Mouse (Mus musculus) heart, postnatal 14 days (tissue): ENCODE data around the gene Ifitm6. TPM values are rescaled to one million over a fixed set of nuclear protein-coding genes. Genes with fewer than 3 reads are reported as not detected.
A peak's percentile ranks its signal among the peaks of the same experiment; 100 is the strongest.
"Not testable (repeated sequence)": the region's sequence is repeated elsewhere in the genome, so short reads cannot be mapped to it uniquely, and the experiment has no call there.

Experiments
- DNase-seq, 2 experiments: peaks; one replicate each; pipeline ENCODE4 v3.0.0; 2021 to 2022
- intact Hi-C: fragments of 180-260 bp; cut with DNase I; formaldehyde crosslinking; loops from one replicate; pipeline ENCODE4 v1.15.1; 2025
- total RNA-seq, 2 experiments: library from RNA; stranded (reverse); gene quantifications; 2 replicates each; pipeline ENCODE4 v1.2.3; 2021

Gene Ifitm6
- total RNA-seq, 2 experiments from 2014 or later, result 0.34 to 1.1 TPM

DNA sequence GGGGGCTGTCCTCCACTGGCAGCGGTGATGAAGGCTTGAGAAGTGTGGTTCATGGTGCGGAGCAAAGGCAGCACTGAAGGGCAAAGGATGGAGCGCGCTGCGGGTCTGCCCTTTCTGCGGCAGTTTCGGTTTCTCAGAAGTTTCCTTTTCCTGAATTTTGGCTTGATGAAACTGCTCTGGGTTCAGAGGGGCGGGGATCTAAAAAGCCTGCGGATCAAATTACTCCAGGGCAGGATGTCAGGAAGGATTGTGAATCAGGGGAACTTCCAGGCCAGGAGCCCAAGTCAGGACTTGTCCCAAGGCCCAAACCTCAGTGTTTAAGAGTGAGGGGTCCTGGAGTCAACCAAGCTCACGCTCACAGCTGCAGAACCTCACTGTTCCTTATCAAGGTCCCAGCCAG lies 7.1 kb downstream of the Ifitm6 start, which contains the start of gene Ifitm3:
Gene Ifitm3, minus strand, starts transcription at position 178 of the 400 bp plus-strand sequence.
- DNase-seq, result peak; percentile 59
- intact Hi-C loops, result no loop called here

DNA sequence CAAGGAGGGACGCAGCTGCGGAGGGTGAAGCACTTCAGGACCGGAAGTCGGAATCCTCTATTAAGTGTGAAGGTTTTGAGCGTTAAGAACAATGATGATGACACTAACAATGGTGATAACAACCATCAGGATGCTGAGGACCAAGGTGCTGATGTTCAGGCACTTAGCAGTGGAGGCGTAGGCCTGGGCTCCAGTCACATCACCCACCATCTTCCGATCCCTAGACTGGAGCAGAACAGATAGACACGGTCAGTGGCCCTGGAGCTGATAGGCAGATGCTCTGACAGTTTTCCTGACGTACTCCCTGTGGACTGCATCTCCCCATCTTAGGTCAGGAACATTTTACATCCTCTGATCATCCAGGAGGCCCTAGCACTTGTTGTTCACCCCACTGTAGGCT lies 8.1 kb downstream of the Ifitm6 start:
- intact Hi-C loops, result loop anchor here (1.0 to 5.0 kb wide), 5 partner anchors 37 to 167 kb away; no protein-coding TSS in a partner anchor
- peak in 1 of 2 experiments; percentile 10 for DNase-seq

DNA sequence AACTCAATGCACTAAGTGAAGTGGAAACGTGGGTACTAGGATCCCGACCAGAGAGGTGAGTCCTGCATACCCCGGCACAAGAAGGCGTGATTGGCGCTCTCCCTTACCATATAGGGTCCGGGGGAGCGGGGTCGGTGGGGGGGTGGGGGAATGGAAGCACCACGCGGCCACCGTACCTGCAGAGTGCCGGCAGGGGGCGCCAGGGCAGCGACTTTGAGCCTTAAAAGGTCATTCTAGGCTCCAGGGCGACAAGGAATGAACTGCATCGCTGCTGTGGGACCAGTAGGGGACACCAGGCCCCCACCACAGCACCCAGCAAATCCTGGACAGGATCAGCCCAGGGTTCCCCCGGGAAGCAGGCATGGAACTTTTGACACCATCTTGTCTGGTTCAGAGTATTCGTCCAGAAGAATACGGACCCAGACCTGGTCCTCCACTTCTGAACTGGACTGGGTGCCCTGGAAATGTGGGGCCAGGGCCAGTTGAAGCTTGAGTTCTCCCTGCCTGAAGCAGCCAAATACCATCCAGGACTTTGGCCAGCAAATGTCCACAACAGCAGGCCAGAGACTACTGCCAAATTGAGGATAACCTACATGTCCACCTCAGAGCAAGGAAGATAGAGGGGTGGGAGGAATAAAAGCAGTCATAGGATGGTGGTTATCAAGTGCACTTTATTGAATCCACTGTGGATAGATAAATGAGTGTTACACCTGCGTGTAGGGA lies 8.6 kb downstream of the Ifitm6 start:
- DNase-seq, result peak; percentile 86 to 90
- intact Hi-C loops, result loop anchor here (1.0 to 5.0 kb wide), 5 partner anchors 37 to 168 kb away; no protein-coding TSS in a partner anchor

DNA sequence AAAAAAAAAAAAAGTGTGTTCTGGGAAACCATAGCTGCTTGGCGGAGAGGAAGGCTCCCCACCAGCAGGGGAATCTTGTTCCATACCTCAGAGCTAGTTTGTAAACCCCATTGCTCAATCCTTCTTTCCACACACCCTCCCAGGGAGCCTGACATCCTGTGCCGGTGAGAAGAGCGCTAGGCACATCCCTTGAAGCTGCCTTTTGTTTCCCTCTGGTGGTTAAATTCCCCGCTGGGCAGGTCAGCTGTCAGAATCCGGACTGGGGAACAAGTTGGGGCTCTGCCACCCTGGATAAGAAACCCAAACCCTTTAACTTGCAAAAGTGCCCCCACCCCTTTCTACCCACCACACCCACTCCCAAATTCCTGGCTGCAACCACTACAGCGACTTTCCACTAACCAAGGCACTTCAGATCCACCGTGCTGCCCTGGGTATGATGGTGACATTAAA lies 9.4 kb downstream of the Ifitm6 start:
- intact Hi-C loops, result loop anchor here (2.0 to 5.0 kb wide), 4 partner anchors 36 to 168 kb away; no protein-coding TSS in a partner anchor
- DNase-seq, result peak; percentile 35 to 42

DNA sequence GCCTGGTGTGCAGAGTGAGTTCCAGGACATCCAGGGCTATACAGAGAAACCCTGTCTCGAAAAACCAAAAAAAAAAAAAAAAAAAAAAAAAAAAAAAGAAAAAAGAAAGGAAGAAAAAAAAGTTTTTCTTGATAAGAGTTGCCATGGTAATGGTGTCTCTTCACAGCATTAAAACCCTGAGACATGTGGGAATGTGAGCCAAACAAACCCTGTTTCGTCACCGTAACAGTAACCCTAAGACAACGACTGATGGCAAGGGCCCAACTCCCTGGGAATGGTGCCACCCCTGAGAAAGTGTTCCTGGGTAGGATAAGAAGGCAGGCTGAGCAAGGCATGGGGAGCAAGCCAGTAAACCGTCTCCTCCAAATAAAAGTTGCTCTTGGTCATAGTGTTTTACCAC lies 10.8 kb downstream of the Ifitm6 start:
- intact Hi-C loops, result loop anchor here (5.0 kb wide), 1 partner anchor 35 kb away; no protein-coding TSS in a partner anchor
- DNase-seq, result peak in 1 of 2 experiments; percentile 22

DNA sequence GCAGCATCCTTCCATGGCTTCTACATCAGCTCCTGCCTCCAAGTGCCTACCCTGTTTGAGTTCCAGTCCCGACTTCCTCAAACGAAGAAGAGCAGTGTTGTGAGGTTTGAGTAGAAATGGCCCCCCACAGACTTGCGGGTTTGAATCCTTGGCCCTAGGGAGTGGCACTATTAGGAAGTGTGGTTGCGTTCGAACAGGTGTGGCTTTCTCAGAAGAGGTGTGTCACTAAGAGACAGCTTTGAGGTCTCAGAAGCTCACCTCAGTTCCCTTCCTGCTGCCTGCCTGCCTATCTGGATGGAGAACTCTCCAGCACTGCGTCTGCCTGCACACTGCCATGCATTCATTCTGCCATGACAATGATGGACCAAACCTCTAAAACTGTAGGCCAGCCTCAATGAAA lies 11.3 kb downstream of the Ifitm6 start:
- no peak for DNase-seq
- intact Hi-C loops, result loop anchor here (5.0 kb wide), 1 partner anchor 34 kb away; no protein-coding TSS in a partner anchor

DNA sequence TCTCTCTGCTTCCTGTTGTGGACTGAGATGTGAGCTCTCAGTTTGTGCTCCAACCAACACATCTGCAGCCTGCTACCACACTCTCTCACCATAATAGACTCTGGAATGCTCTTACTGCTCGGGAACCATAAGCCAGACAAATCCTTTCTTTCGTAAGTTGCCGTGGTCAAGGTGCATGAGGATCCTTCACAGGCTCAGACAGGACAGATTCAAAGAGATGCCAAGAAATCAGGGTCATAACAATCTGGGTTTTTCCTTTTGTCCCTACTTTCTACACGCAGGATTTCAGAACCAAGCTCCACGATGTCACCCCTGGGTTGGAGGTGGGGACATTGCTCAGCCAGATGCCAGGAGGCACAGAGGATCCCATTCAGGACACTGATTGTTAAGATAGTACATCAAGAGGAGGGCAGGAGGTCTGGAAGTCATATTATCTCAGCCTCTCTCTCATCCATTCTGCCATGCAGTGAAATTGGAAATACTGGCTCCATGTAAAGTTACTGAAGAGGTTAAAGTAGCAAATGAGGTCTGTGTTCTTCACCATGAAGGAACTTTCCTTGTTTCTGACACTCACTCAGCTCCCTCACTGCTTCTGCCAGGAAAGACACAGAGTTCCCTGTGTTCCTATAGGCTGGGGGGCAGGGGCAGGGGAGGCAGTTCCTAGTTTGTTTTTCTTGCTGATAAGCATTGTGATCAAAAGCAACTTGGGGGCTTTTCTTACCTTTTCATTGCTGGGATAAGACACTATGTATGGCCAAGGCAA lies 14.3 kb downstream of the Ifitm6 start:
- intact Hi-C loops, result no loop called here

DNA sequence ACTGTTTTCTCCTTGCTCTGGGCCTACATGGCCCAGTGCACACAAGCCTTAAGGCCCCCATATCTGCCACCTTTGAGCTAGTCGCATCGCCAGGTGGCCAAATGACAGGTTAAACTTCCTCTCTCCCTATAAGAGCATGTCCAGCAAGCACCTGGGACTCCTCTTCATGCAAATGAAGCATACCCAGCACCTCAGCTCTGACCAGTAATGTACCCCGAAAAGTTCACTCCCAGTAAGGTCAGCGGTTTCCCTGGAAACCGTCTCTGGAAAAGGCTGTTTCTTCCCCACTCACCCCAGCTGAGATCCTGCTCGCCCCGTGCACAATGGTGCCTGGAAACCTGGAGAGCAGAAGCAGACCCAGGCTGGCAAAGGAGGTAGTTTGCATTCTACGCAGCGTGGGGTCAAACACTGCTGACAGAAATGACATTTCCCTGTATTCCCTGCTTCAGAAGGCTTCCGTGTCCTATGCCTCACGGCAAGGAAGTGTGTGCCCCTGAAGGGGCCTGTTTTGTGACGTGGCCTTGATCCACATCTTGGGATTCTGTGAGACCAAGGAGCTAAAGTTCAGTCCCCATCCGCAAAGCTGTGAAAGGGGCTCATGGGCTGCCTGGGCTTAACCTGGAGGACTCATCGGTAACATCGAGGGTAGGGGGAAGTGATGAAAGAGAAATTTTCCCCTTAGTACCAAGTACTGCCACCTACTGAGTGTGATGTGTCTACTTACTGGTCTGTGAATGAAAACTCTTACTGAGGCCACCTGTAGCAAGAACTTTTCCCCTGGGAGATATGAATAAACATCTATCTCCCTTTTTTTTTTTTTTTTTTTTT lies 16.6 kb downstream of the Ifitm6 start:
- DNase-seq, result no peak
- intact Hi-C loops, result no loop called here

More for the DNA sequence above, 14.3 kb downstream of the Ifitm6 start:
- no peak for DNase-seq

DNA sequence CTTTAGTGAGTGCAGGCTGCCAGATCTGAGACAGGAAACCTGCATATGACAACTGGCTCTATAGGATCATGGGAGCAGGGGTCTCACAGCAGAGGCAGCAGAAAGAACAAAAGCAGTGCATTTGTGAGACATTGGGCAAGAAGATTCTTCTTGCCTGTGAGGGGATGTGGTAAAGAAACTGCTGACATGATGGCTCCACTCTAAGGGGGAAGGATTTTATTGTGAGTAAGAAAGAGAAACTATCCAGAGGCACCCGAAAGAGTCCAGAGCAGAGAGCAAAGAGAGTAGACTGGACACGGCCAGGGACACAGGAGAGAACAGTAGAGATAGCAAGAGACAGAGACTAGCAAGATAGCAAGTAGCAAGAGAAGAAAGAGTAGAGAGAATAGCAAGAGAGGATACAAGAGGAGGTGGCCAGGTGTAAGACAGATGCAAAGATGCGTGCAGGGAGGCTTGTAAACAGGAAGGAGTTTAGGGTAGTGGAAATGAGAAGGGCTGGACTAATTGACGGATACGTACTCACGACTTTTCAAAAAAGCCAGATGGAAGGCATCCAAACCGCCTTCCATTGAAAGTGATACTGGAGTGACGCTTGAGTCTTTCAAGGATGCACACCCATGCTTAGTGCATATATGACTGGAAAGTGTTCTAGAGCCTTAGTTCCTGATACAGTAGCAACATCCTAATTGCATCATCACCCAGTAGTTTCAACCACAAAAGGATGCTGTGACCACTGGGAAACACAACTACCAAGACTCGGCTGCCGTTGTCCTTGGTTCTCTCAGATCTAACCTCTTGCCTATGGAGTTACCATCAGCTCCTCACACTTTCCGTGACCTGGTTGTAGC lies 18.6 kb downstream of the Ifitm6 start:
- intact Hi-C loops, result no loop called here
- no peak for DNase-seq

DNA sequence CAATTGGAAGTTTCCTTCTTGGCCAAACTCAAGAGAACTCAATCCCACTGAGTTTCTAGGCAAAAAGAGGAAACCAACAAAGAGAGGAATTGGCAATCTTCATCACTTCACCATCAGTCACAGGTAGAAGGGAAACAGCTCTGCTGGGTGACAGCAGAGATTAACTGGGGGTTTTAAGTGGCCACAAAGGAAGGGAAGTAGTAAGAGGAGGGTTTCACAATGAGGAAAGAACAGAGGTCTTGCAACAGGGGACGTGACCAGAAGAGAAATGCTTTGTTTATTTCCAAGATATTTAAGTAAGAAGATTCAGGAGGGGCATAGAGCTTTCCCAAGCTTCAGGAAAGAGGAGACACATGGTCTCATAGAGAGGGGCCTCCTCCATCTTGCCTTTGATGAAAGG lies 19.9 kb downstream of the Ifitm6 start:
- no peak for DNase-seq
- intact Hi-C loops, result no loop called here

DNA sequence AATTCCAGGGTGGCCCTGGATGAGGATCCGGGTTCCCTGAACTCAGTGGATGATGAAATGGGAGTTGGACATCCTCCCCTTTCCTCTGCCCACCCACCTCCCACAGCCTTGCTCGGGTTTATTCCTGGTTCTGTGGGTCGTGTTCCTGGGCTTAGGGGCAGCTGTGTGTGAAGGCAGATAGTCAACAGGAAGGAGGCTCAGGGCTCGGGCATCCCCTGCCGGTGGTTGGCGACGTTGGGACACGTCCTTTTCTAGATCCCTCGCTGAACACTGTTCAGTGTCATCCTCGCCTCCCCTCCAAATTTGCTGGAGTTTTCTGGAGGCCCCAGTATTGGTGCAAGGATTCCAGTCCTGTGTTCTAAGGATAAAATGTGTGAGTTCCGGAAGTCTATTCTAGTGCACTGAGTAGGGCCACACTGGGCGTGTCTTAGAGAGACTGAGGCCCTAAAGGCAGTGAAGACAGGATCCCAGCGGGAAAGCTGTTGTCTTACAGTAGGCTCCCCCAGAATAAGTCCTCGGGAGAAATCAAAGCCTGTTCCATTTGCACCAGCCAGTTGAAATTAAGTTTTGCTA lies 26.5 kb downstream of the Ifitm6 start:
- no peak for DNase-seq
- intact Hi-C loops, result no loop called here

DNA sequence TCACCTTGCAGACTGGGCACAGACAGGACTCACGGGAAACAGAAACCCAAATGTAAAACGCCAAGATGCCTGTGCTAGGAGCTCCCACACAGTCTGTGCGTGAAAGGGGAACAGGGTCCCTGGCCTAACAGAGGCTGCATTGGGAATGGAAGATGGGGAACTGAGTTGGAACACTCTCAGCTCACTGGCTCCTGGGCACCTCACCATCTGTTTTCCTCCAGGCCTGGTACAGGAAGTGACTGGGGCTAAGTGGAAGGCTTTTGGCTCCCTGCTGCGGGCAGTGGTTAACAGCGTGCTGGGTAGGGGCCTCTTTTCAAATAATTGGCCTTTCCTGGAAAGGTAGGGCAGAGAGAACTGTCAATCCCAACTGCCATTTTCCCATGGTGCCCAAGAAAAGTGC lies 27.1 kb downstream of the Ifitm6 start:
- intact Hi-C loops, result no loop called here
- DNase-seq, result no peak

DNA sequence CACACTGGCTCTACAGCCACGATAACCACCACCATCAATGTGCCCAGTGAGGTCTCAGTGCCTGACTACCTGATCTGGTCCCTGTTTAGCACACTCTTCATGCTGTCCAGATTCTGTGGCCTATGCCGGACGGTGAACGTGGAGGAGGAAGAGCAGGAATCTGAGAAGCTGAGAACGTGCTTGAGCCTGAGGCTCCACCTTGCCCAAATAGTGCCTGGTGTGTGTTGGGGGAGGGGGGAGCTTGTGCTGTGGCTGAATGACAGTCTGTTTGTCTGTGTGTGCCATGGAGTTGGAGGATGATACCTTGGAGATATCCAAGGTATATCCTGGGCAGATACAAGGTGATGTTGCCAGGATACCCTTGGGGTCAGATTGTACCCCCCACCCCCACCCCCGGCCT lies 27.5 kb downstream of the Ifitm6 start:
- intact Hi-C loops, result no loop called here

DNA sequence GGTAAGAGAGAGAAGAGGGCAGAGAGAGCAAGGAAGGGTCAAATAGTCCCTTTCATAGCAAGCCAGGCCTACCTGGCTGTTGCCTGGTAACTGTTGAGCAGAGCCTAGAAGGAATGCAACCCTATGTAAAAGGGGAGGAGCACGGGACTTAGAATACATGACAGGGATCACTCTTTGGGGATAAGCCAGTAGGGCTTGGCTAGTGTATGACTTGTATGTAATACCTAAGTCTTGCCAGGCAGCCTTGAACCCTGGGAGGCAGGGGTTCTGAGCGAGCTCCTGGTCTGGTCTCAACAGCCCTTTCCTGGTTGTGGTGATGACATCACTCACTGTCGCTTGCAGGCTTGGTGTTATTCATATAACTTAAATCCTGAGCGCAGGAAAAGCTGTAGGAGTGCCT lies 28.7 kb downstream of the Ifitm6 start:
- intact Hi-C loops, result no loop called here
- DNase-seq, result no peak

More for the DNA sequence above, 27.5 kb downstream of the Ifitm6 start:
- no peak for DNase-seq

DNA sequence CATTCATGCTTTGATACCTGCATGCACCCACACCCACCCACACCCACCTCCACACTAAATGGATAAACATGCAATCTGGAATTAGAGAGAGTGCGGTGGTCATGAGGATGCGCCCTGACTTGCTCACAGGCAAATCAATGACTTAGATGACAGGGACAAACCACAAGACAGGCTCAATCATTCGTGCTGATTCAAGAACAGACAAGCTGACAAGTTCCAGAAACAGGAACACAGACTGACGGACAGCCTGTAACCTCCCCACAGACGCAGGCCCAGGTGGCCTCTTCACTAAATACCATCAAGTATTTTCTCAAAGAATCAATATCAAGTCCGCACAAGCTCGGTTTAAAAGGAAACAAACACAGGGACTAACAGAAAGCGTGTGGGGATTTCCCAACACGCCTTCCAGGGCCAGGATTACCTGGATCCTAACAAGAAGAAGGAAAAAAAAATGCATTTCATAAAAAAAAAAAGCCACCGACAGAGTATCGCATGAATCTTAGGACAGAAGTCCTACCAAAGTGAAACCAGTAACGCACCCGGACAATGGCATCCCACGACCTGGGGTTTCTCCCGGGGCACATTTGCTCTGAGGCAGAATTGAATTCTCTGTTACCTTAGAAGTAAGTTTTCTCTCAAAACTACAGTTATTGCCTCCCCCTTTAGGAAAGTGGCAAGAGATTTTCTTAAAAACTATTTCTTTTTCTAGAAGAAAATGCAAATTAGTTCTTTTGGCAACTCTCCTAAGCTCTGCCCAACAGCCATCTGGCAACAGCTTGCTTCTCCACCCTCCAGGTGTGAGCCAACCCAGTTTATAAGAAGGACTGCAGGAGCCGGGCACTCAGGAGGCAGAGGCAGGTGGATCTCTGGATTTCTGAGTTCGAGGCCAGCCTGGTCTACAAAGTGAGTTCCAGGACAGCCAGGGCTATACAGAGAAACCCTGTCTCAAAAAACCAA lies 30.3 kb downstream of the Ifitm6 start:
- intact Hi-C loops, result no loop called here
- DNase-seq, result no peak

DNA sequence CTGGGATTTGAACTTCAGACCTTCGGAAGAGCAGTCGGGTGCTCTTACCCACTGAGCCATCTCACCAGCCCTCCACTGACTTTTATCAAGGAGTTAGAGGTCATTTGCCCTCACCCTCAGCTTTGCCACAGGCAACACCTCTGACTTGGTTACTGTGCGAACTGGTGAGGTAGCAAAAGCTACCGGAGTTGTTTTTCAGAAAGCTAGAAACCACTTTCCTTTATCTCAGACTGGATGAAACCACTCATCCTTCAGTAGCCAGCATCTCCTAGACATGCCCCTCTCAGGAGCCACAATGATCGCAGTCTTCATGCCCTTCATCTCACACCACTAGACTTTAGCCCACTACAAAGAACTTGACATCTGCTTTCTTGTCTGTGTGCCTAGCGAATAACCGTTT lies 34.8 kb downstream of the Ifitm6 start:
- DNase-seq, result no peak
- intact Hi-C loops, result no loop called here

DNA sequence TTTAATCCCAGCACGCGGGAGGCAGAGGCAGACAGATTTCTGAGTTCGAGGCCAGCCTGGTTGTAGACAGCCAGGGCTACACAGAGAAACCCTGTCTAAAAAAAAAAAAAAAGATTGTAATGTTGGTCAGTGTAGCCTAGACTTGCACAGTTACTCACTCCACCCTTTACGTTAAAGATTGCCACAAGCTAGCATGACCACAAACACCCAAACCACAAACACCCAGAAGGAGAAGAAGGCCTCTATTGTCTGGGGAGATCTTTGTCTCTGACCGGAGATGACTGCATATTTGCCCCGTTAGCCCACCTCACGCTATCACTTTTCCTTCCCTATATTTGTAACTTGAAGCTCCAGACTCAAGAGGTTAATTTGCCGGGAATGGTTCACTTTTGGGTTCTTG lies 36.0 kb downstream of the Ifitm6 start:
- no peak for DNase-seq
- intact Hi-C loops, result no loop called here

DNA sequence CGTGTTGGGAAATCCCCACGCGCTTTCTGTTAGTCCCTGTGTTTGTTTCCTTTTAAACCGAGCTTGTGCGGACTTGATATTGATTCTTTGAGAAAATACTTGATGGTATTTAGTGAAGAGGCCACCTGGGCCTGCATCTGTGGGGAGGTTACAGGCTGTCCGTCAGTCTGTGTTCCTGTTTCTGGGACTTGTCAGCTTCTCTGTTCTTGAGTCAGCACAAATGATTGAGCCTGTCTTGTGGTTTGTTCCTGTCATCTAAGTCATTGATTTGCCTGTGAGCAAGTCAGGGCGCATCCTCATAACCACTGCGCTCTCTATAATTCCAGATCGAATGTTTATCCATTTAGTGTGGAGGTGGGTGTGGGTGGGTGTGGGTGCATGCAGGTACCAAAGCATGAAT lies 41.0 kb downstream of the Ifitm6 start:
- intact Hi-C loops, DNase-seq: not testable (repeated sequence)
